Mouse (Mus musculus): ENCODE measurements around the gene Fndc3b. TPM values are rescaled to one million over a fixed set of nuclear protein-coding genes. Genes with fewer than 3 reads are reported as not detected.
A peak's percentile ranks its signal among the peaks of the same experiment; 100 is the strongest.

The Fndc3b gene
- polyA plus RNA-seq, 1 experiment from 2014 or later, result 9.7 TPM

GRCm38 (mm10) chr3:27611986-27612385 lies 99.1 kb downstream of the Fndc3b start:
- WGBS (ENCODE audit: insufficient replicate concordance), result 65% methylated on average over 5 of the region's 5 CpGs
- Histone ChIP-seq H3K9me3 (replicated peaks) (no peaks in the 10 kb centered on the region), H3K27ac (no peak overlapping the region), H3K4me1 (peaks cover 40% of the 10 kb centered on the region), H3K4me3 (no peak overlapping the region), H3K4me2 (no peak overlapping the region), H3K9ac (no peak overlapping the region), H3K36me3 (0 out of 2 replicates have a peak, but pooled peaks cover 4% of the 10 kb centered on the region), H3K27me3 (replicated peaks) (peaks cover 8% of the 10 kb centered on the region)
- no peak for ATAC-seq

GRCm38 (mm10) chr3:27610547-27610946 lies 100.6 kb downstream of the Fndc3b start:
- ATAC-seq, result no peak
- Histone ChIP-seq H3K27me3 (replicated peaks) (peaks cover 8% of the 10 kb centered on the region), H3K4me2 (no peak overlapping the region), H3K4me1 (peaks cover 31% of the 10 kb centered on the region), H3K27ac (no peak overlapping the region), H3K4me3 (no peak overlapping the region), H3K9me3 (replicated peaks) (no peaks in the 10 kb centered on the region), H3K9ac (no peak overlapping the region), H3K36me3 (0 out of 2 replicates have a peak, but pooled peaks cover 4% of the 10 kb centered on the region)
- 65% methylated on average over 4 of the region's 4 CpGs for WGBS (ENCODE audit: insufficient replicate concordance)

GRCm38 (mm10) chr3:27610089-27610488 lies 101.0 kb downstream of the Fndc3b start:
- Histone ChIP-seq H3K4me2 (no peak overlapping the region), H3K4me1 (peaks cover 28% of the 10 kb centered on the region), H3K9me3 (replicated peaks) (no peaks in the 10 kb centered on the region), H3K9ac (no peak overlapping the region), H3K27me3 (replicated peaks) (peaks cover 8% of the 10 kb centered on the region), H3K4me3 (no peak overlapping the region), H3K27ac (no peak overlapping the region), H3K36me3 (0 out of 2 replicates have a peak, but pooled peaks cover 4% of the 10 kb centered on the region)
- WGBS (ENCODE audit: insufficient replicate concordance), result 76% methylated on average over 1 of the region's 1 CpGs
- no peak for ATAC-seq

GRCm38 (mm10) chr3:27607796-27608151 lies 103.3 kb downstream of the Fndc3b start:
- WGBS (ENCODE audit: insufficient replicate concordance), result 19% methylated on average over 7 of the region's 7 CpGs
- Histone ChIP-seq H3K36me3 (no peaks in the 10 kb centered on the region), H3K4me2 (no peak overlapping the region), H3K4me3 (no peak overlapping the region), H3K4me1 (peaks cover 21% of the 10 kb centered on the region), H3K27me3 (replicated peaks) (peaks cover 8% of the 10 kb centered on the region), H3K9me3 (replicated peaks) (no peaks in the 10 kb centered on the region), H3K9ac (no peak overlapping the region), H3K27ac (peak overlapping the region; percentile 32; the same call in 1 of the 2 replicates)
- no peak for ATAC-seq

GRCm38 (mm10) chr3:27607081-27607795 lies 103.9 kb downstream of the Fndc3b start:
- Histone ChIP-seq H3K9ac (no peak overlapping the region), H3K4me1 (peaks cover 21% of the 10 kb centered on the region), H3K9me3 (replicated peaks) (no peaks in the 10 kb centered on the region), H3K4me2 (no peak overlapping the region), H3K4me3 (no peak overlapping the region), H3K27me3 (replicated peaks) (peaks cover 8% of the 10 kb centered on the region), H3K27ac (peak overlapping the region; percentile 32; the same call in 1 of the 2 replicates), H3K36me3 (no peaks in the 10 kb centered on the region)
- ATAC-seq, result peak; percentile 82
- 20% methylated on average over 9 of the region's 9 CpGs for WGBS (ENCODE audit: insufficient replicate concordance)

GRCm38 (mm10) chr3:27606626-27607025 lies 104.5 kb downstream of the Fndc3b start:
- Histone ChIP-seq H3K9ac (no peak overlapping the region), H3K27me3 (replicated peaks) (peaks cover 8% of the 10 kb centered on the region), H3K4me3 (no peak overlapping the region), H3K4me1 (peaks cover 21% of the 10 kb centered on the region), H3K27ac (no peak overlapping the region), H3K9me3 (replicated peaks) (no peaks in the 10 kb centered on the region), H3K4me2 (no peak overlapping the region), H3K36me3 (no peaks in the 10 kb centered on the region)
- ATAC-seq, result no peak
- 63% methylated on average over 6 of the region's 6 CpGs for WGBS (ENCODE audit: insufficient replicate concordance)

GRCm38 (mm10) chr3:27605613-27606012 lies 105.5 kb downstream of the Fndc3b start:
- no peak overlapping the region for H3K4me2 ChIP-seq
- peaks cover 21% of the 10 kb centered on the region for H3K4me1 ChIP-seq
- WGBS (ENCODE audit: insufficient replicate concordance), result 60% methylated on average over 4 of the region's 4 CpGs
- no peak for ATAC-seq
- no peaks in the 10 kb centered on the region for H3K36me3 ChIP-seq
- H3K9ac ChIP-seq, result no peak overlapping the region
- peaks cover 8% of the 10 kb centered on the region for H3K27me3 ChIP-seq (replicated peaks)
- no peak overlapping the region for H3K27ac ChIP-seq
- no peak overlapping the region for H3K4me3 ChIP-seq
- no peaks in the 10 kb centered on the region for H3K9me3 ChIP-seq (replicated peaks)

GRCm38 (mm10) chr3:27605081-27605480 lies 106.0 kb downstream of the Fndc3b start:
- Histone ChIP-seq H3K9ac (no peak overlapping the region), H3K36me3 (no peaks in the 10 kb centered on the region), H3K4me2 (no peak overlapping the region), H3K27ac (no peak overlapping the region), H3K9me3 (replicated peaks) (no peaks in the 10 kb centered on the region), H3K4me1 (peaks cover 21% of the 10 kb centered on the region), H3K4me3 (no peak overlapping the region), H3K27me3 (replicated peaks) (peaks cover 8% of the 10 kb centered on the region)
- 68% methylated on average over 3 of the region's 3 CpGs for WGBS (ENCODE audit: insufficient replicate concordance)
- ATAC-seq, result no peak

- H3K4me3 ChIP-seq, result no peak overlapping the region
- no peaks in the 10 kb centered on the region for H3K9me3 ChIP-seq (replicated peaks)
- WGBS (ENCODE audit: insufficient replicate concordance), result 71% methylated on average over 4 of the region's 4 CpGs
- no peak overlapping the region for H3K9ac ChIP-seq
- no peaks in the 10 kb centered on the region for H3K36me3 ChIP-seq
- no peak for ATAC-seq
- no peak overlapping the region for H3K27ac ChIP-seq
- peaks cover 7% of the 10 kb centered on the region for H3K27me3 ChIP-seq (replicated peaks)
- no peak overlapping the region for H3K4me2 ChIP-seq
- H3K4me1 ChIP-seq, result peaks cover 21% of the 10 kb centered on the region
These were observed 106.5 kb downstream of the Fndc3b start for GRCm38 (mm10) chr3:27604629-27605028.

GRCm38 (mm10) chr3:27603905-27604620 lies 107.0 kb downstream of the Fndc3b start:
- Histone ChIP-seq H3K9ac (no peak overlapping the region), H3K4me2 (no peak overlapping the region), H3K9me3 (replicated peaks) (no peaks in the 10 kb centered on the region), H3K4me1 (peaks cover 21% of the 10 kb centered on the region), H3K27me3 (replicated peaks) (peaks cover 6% of the 10 kb centered on the region), H3K36me3 (no peaks in the 10 kb centered on the region), H3K4me3 (no peak overlapping the region), H3K27ac (no peak overlapping the region)
- ATAC-seq, result no peak
- 77% methylated on average over 13 of the region's 13 CpGs for WGBS (ENCODE audit: insufficient replicate concordance)

GRCm38 (mm10) chr3:27600645-27601044 lies 110.5 kb downstream of the Fndc3b start:
- ATAC-seq, result no peak
- H3K27ac ChIP-seq, result no peak overlapping the region
- H3K4me2 ChIP-seq, result no peak overlapping the region
- H3K9ac ChIP-seq, result no peak overlapping the region
- no peaks in the 10 kb centered on the region for H3K27me3 ChIP-seq (replicated peaks)
- WGBS (ENCODE audit: insufficient replicate concordance), result 43% methylated on average over 7 of the region's 7 CpGs
- no peaks in the 10 kb centered on the region for H3K9me3 ChIP-seq (replicated peaks)
- H3K36me3 ChIP-seq, result no peaks in the 10 kb centered on the region
- no peaks in the 10 kb centered on the region for H3K4me1 ChIP-seq
- H3K4me3 ChIP-seq, result no peak overlapping the region

GRCm38 (mm10) chr3:27600197-27600596 lies 110.9 kb downstream of the Fndc3b start:
- Histone ChIP-seq H3K27ac (no peak overlapping the region), H3K9ac (no peak overlapping the region), H3K4me2 (no peak overlapping the region), H3K27me3 (replicated peaks) (no peaks in the 10 kb centered on the region), H3K4me1 (no peaks in the 10 kb centered on the region), H3K36me3 (no peaks in the 10 kb centered on the region), H3K9me3 (replicated peaks) (no peaks in the 10 kb centered on the region), H3K4me3 (no peak overlapping the region)
- WGBS (ENCODE audit: insufficient replicate concordance), result 61% methylated on average over 4 of the region's 4 CpGs
- no peak for ATAC-seq

Data from liver, embryonic 12.5 days (tissue).